Mouse (Mus musculus) ES-Bruce4 (cell line): ENCODE results near the gene H2-Ab1.

Experiments used
- CTCF ChIP-seq: IDR thresholded peaks from one replicate; pipeline ENCODE4 v1.8.1; 2011; ENCODE audit warnings: low read depth, low read length
- EP300 ChIP-seq: IDR thresholded peaks from 2 replicates; pipeline ENCODE4 v1.6.1; 2011; ENCODE audit warnings: low read depth, low read length; ENCODE audit not compliant: insufficient read depth
- POLR2A ChIP-seq: IDR thresholded peaks from one replicate; pipeline ENCODE4 v1.8.1; 2011; ENCODE audit warnings: low read length; ENCODE audit not compliant: insufficient read depth

DNA sequence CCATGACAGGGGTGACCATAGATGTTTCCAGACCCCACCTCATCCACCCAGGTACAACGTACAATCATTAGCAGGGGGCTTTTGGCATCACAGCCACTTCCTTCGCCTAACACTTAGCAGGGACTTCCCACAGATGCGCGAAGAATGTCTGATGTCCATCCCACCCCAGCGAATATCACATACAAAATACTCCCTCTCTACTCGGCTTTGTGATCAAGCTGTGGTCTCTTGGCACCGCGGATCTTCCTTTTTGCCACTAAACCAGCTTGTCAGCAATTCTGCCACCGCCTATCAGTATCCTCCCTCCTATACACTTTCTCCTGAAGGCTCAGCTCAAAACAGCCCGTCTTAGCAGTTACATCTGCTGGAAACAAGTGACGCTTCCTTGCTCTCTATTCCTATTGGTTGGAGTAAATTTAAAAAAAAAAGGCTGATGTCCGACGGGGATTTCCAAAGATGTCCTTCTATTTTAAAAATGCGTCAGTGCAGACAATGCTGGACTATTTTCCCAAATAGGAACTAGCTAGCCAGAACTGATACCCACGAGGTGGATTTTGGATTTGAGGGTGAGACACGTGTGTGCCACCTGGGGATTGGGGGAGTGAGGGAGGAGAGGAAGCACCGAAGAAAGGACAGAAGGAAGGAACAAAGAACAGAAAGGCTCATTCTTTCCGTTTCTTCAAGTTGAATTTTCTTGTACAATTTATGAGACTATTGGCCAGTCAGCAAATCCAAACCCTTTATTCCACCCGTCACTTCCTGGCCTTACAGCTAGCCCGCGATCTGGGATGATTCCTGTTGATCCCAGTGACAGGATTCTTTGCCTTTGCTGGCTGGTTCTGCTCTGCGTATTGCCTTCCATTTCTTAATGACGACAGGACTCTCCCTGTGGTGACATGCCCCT is 38.7 kb downstream of the H2-Ab1 start:
- TF ChIP-seq CTCF, result no peak
- no peak for TF ChIP-seq POLR2A
- no peak for TF ChIP-seq EP300
